Mouse (Mus musculus) midbrain, embryonic 14.5 days (tissue): ENCODE measurements at regions not wholly inside any gene's neighbourhood (a gene's known extent, or its start where the extent isn't known, plus 50 kb on each side); places are given as distances from the start of the nearest gene placed in this dataset.

Experiments
- ATAC-seq: fragments of 200-750 bp; cut with Nextera tagmentation; 2 replicates; pipeline ENCODE4 v1.8.0; 2017; ENCODE audit warnings: moderate number of reproducible peaks, moderate library complexity; ENCODE audit not compliant: low FRiP score, low TSS enrichment
- DNase-seq: peaks from one replicate; pipeline ENCODE4 v3.0.0-alpha.2; 2015
- H3K27ac ChIP-seq: fragments of 300-500 bp; sonication (generic); replicated peaks from 2 replicates; pipeline ENCODE4 v1.5.1; 2014; ENCODE audit warnings: mild to moderate bottlenecking, low read depth, low read length, moderate library complexity
- H3K27me3 ChIP-seq: fragments of 300-500 bp; sonication (generic); 2 replicates; pipeline ENCODE4 v1.6.1; 2014; ENCODE audit warnings: low read length, control low read depth, mixed read lengths; ENCODE audit not compliant: control insufficient read depth, insufficient read depth
- H3K36me3 ChIP-seq: fragments of 300-500 bp; sonication (generic); 2 replicates; pipeline ENCODE4 v1.6.1; 2014; ENCODE audit warnings: low read length, control low read depth; ENCODE audit not compliant: control insufficient read depth, insufficient read depth
- H3K4me1 ChIP-seq: fragments of 300-500 bp; sonication (generic); 2 replicates; pipeline ENCODE4 v1.6.1; 2014; ENCODE audit warnings: mild to moderate bottlenecking, antibody characterized with exemption, low read length, control low read depth; ENCODE audit not compliant: control insufficient read depth, insufficient read depth
- H3K4me2 ChIP-seq: fragments of 300-500 bp; sonication (generic); 2 replicates; pipeline ENCODE4 v1.6.1; 2014; ENCODE audit warnings: mild to moderate bottlenecking, low read length, moderate library complexity
- H3K4me3 ChIP-seq: fragments of 300-500 bp; sonication (generic); replicated peaks from 2 replicates; pipeline ENCODE4 v1.5.1; 2014; ENCODE audit warnings: low read depth, low read length
- H3K9ac ChIP-seq: fragments of 300-500 bp; sonication (generic); replicated peaks from 2 replicates; pipeline ENCODE4 v1.6.1; 2014; ENCODE audit warnings: mild to moderate bottlenecking, low read length, moderate library complexity
- H3K9me3 ChIP-seq: fragments of 300-500 bp; sonication (generic); 2 replicates; pipeline ENCODE4 v1.6.1; 2016; ENCODE audit warnings: low read length, control low read depth, mixed read lengths; ENCODE audit not compliant: control insufficient read depth
- WGBS: fragments of 180-500 bp; shearing (Covaris S2); extraction: QIAGEN DNeasy Blood & Tissue Kit; methylation state at CpG from one replicate; pipeline ENCODE4 v1.1.7; 2014; 5-methylcytosine and 5-hydroxymethylcytosine counted together

GRCm38 (mm10) chr9:85497348-85497747 is 170.2 kb upstream of the Tent5a start:
- no peak overlapping the region for H3K9ac ChIP-seq
- no peak overlapping the region for H3K27ac ChIP-seq
- 73% methylated on average over 1 of the region's 1 CpGs for WGBS
- no peaks in the 10 kb centered on the region for H3K9me3 ChIP-seq
- H3K4me2 ChIP-seq, result no peak overlapping the region
- ATAC-seq (peak; percentile 59; the same call in 1 of the 2 replicates), DNase-seq (peak; percentile 23)
- 0 out of 2 replicates have a peak, but pooled peaks cover 3% of the 10 kb centered on the region for H3K27me3 ChIP-seq
- no peaks in the 10 kb centered on the region for H3K36me3 ChIP-seq
- no peak overlapping the region for H3K4me3 ChIP-seq
- H3K4me1 ChIP-seq, result no peaks in the 10 kb centered on the region; the same call in 1 of the 2 replicates

GRCm38 (mm10) chr9:85496506-85497239 is 169.5 kb upstream of the Tent5a start:
- no peaks in the 10 kb centered on the region; the same call in 1 of the 2 replicates for H3K4me1 ChIP-seq
- H3K9me3 ChIP-seq, result no peaks in the 10 kb centered on the region
- ATAC-seq (peak; percentile 38; the same call in 1 of the 2 replicates), DNase-seq (peak; percentile 15)
- 0 out of 2 replicates have a peak, but pooled peaks cover 3% of the 10 kb centered on the region for H3K27me3 ChIP-seq
- H3K4me3 ChIP-seq, result no peak overlapping the region
- no peak overlapping the region for H3K27ac ChIP-seq
- H3K4me2 ChIP-seq, result no peak overlapping the region
- WGBS, result 8% methylated on average over 8 of the region's 8 CpGs
- no peak overlapping the region for H3K9ac ChIP-seq
- no peaks in the 10 kb centered on the region for H3K36me3 ChIP-seq

GRCm38 (mm10) chr9:85495056-85495455 is 167.9 kb upstream of the Tent5a start:
- H3K4me1 ChIP-seq, result no peaks in the 10 kb centered on the region; the same call in 1 of the 2 replicates
- H3K4me3 ChIP-seq, result no peak overlapping the region
- ATAC-seq (no peak), DNase-seq (no peak)
- H3K27ac ChIP-seq, result no peak overlapping the region
- 91% methylated on average over 4 of the region's 4 CpGs for WGBS
- no peaks in the 10 kb centered on the region for H3K9me3 ChIP-seq
- H3K9ac ChIP-seq, result no peak overlapping the region
- H3K4me2 ChIP-seq, result no peak overlapping the region
- H3K36me3 ChIP-seq, result no peaks in the 10 kb centered on the region
- 0 out of 2 replicates have a peak, but pooled peaks cover 3% of the 10 kb centered on the region for H3K27me3 ChIP-seq

GRCm38 (mm10) chr9:85493760-85494159 is 166.6 kb upstream of the Tent5a start:
- Histone ChIP-seq H3K36me3 (no peaks in the 10 kb centered on the region), H3K4me2 (no peak overlapping the region), H3K9me3 (no peaks in the 10 kb centered on the region), H3K9ac (no peak overlapping the region), H3K27me3 (no peaks in the 10 kb centered on the region), H3K27ac (no peak overlapping the region), H3K4me3 (no peak overlapping the region), H3K4me1 (no peaks in the 10 kb centered on the region; the same call in 1 of the 2 replicates)
- 86% methylated on average over 4 of the region's 4 CpGs for WGBS
- ATAC-seq (no peak), DNase-seq (no peak)

GRCm38 (mm10) chr9:85490367-85490766 is 163.2 kb upstream of the Tent5a start:
- no peak overlapping the region for H3K27ac ChIP-seq
- H3K36me3 ChIP-seq, result no peaks in the 10 kb centered on the region
- no peak overlapping the region for H3K4me3 ChIP-seq
- ATAC-seq, result no peak
- H3K4me1 ChIP-seq, result peaks cover 12% of the 10 kb centered on the region
- H3K4me2 ChIP-seq, result no peak overlapping the region
- DNase-seq, result no peak
- WGBS, result 89% methylated on average over 3 of the region's 3 CpGs
- H3K9me3 ChIP-seq, result no peaks in the 10 kb centered on the region
- H3K9ac ChIP-seq, result no peak overlapping the region
- no peaks in the 10 kb centered on the region for H3K27me3 ChIP-seq

GRCm38 (mm10) chr9:85487915-85488314 is 160.8 kb upstream of the Tent5a start:
- H3K9ac ChIP-seq, result no peak overlapping the region

GRCm38 (mm10) chr9:85487052-85487668 is 160.0 kb upstream of the Tent5a start:
- DNase-seq (peak; percentile 31), ATAC-seq (no peak)
- peaks cover 12% of the 10 kb centered on the region for H3K4me1 ChIP-seq
- no peaks in the 10 kb centered on the region for H3K9me3 ChIP-seq
- 10% methylated on average over 3 of the region's 3 CpGs for WGBS
- H3K36me3 ChIP-seq, result no peaks in the 10 kb centered on the region
- H3K27me3 ChIP-seq, result no peaks in the 10 kb centered on the region
- no peak overlapping the region for H3K9ac ChIP-seq
- H3K4me2 ChIP-seq, result no peak overlapping the region
- H3K4me3 ChIP-seq, result no peak overlapping the region
- H3K27ac ChIP-seq, result 0 out of 2 replicates have a peak overlapping the region, but pooled peaks have one; percentile 32

More at GRCm38 (mm10) chr9:85487915-85488314, 160.8 kb upstream of the Tent5a start:
- DNase-seq (peak; percentile 45), ATAC-seq (peak; percentile 57)
- Histone ChIP-seq H3K9me3 (no peaks in the 10 kb centered on the region), H3K4me3 (no peak overlapping the region), H3K27ac (peak overlapping the region; percentile 14; the same call in 1 of the 2 replicates), H3K4me1 (peaks cover 12% of the 10 kb centered on the region), H3K27me3 (no peaks in the 10 kb centered on the region), H3K4me2 (no peak overlapping the region), H3K36me3 (no peaks in the 10 kb centered on the region)
- 23% methylated on average over 2 of the region's 2 CpGs for WGBS

GRCm38 (mm10) chr9:85485749-85486148 is 158.6 kb upstream of the Tent5a start:
- WGBS, result 68% methylated on average over 1 of the region's 1 CpGs
- H3K9me3 ChIP-seq, result no peaks in the 10 kb centered on the region

More at GRCm38 (mm10) chr9:85485749-85486148, 158.6 kb upstream of the Tent5a start:
- Histone ChIP-seq H3K9ac (no peak overlapping the region), H3K4me1 (peaks cover 12% of the 10 kb centered on the region), H3K36me3 (no peaks in the 10 kb centered on the region), H3K4me2 (no peak overlapping the region), H3K27ac (no peak overlapping the region), H3K27me3 (no peaks in the 10 kb centered on the region), H3K4me3 (no peak overlapping the region)
- no peak for ATAC-seq
- DNase-seq, result no peak
